Mouse (Mus musculus) heart, embryonic 15.5 days (tissue): ENCODE data around the gene Sema3b. TPM values are rescaled to one million over a fixed set of nuclear protein-coding genes. Genes with fewer than 3 reads are reported as not detected.

Source experiments
- ATAC-seq: fragments of 200-750 bp; cut with Nextera tagmentation; replicated peaks from 2 replicates; pipeline ENCODE4 v1.8.0; 2017; ENCODE audit warnings: low read depth, moderate TSS enrichment; ENCODE audit not compliant: insufficient number of reproducible peaks, insufficient read depth, low FRiP score
- H3K27ac ChIP-seq: fragments of 300-500 bp; sonication (generic); 2 replicates; pipeline ENCODE4 v1.5.1; 2015; ENCODE audit warnings: mild to moderate bottlenecking, inconsistent platforms
- H3K27me3 ChIP-seq: fragments of 300-500 bp; sonication (generic); 2 replicates; pipeline ENCODE4 v1.6.1; 2015; ENCODE audit warnings: inconsistent platforms
- H3K36me3 ChIP-seq: fragments of 300-500 bp; sonication (generic); 2 replicates; pipeline ENCODE4 v1.6.1; 2015; ENCODE audit warnings: mild to moderate bottlenecking, inconsistent platforms
- H3K4me1 ChIP-seq: fragments of 300-500 bp; sonication (generic); replicated peaks from 2 replicates; pipeline ENCODE4 v1.6.1; 2015; ENCODE audit warnings: inconsistent platforms
- H3K4me2 ChIP-seq: fragments of 300-500 bp; sonication (generic); 2 replicates; pipeline ENCODE4 v1.6.1; 2015; ENCODE audit warnings: inconsistent platforms, mild to moderate bottlenecking, moderate library complexity
- H3K4me3 ChIP-seq: fragments of 300-500 bp; sonication (generic); 2 replicates; pipeline ENCODE4 v1.5.1; 2015; ENCODE audit warnings: mild to moderate bottlenecking, inconsistent platforms
- H3K9ac ChIP-seq: fragments of 300-500 bp; sonication (generic); 2 replicates; pipeline ENCODE4 v1.6.1; 2015; ENCODE audit warnings: mild to moderate bottlenecking, inconsistent platforms
- H3K9me3 ChIP-seq: fragments of 300-500 bp; sonication (generic); replicated peaks from 2 replicates; pipeline ENCODE4 v1.6.1; 2016; ENCODE audit warnings: inconsistent platforms
- WGBS: fragments of 180-500 bp; shearing (Covaris S2); methylation state at CpG from one replicate; pipeline ENCODE4 v1.1.7; 2015; ENCODE audit warnings: mixed read lengths; 5-methylcytosine and 5-hydroxymethylcytosine counted together
- polyA plus RNA-seq: library from polyadenylated mRNA; unstranded; fragments of >200 nt; fragmentation: Nextera tagmentation; extraction: Ambion mirVana; gene quantifications from 2 replicates; pipeline ENCODE4 v1.2.1, GENCODE M21; 2015

Gene Sema3b
- polyA plus RNA-seq, 1 experiment from 2014 or later, result 9.7 TPM

DNA sequence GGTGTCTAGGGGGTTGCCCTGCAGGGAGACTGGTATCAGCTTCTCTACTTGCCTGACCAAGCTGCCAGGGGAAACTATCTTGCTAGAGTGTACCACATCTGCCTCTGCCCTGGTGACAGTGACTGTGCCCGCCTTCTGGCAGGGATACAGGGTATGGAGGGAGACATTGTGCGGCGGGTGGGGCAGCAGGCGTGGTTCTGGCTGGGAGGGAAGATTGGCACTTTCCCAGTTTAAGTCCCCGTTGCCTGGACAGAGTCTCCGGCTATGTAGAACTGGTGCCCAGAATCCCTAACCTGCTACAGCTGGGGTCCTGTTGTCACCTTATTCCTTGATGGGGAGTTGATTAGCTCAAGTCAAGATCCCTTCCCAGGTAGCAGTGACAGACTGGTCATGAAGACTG is 23.4 kb upstream of the Sema3b start:
- Histone ChIP-seq H3K4me2 (peak overlapping the region; percentile 94), H3K9me3 (no peaks in the 10 kb centered on the region), H3K27ac (peak overlapping the region; percentile 89), H3K9ac (peak overlapping the region; percentile 100), H3K4me3 (peak overlapping the region; percentile 94), H3K27me3 (no peaks in the 10 kb centered on the region), H3K36me3 (no peaks in the 10 kb centered on the region), H3K4me1 (peaks cover 75% of the 10 kb centered on the region)
- 48% methylated on average over 6 of the region's 6 CpGs for WGBS
- ATAC-seq, result no peak

DNA sequence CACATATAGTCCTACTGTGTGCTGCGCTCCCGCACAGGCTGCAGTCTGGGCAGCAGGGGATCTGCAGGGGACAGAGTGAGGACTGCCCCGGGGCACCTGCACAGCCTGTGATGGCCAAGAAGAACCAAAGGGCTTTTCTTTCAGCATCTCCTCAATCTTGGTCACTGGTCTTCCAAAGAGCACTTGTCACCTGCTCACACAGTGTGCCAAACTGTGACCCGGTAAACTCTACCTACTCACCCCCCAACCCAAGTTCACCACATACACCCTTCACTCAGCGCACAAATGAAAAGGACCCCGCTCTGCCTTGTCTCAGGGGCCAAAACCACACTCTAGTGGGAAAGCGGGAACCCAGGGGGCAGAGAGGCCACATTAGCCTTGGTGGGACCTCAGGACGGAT is 22.8 kb upstream of the Sema3b start:
- peaks cover 75% of the 10 kb centered on the region for H3K4me1 ChIP-seq
- 93% methylated on average over 8 of the region's 8 CpGs for WGBS
- no peak for ATAC-seq
- peak overlapping the region; percentile 89 for H3K27ac ChIP-seq
- no peaks in the 10 kb centered on the region for H3K27me3 ChIP-seq
- peak overlapping the region; percentile 94; the same call in 1 of the 2 replicates for H3K4me3 ChIP-seq
- H3K9me3 ChIP-seq, result no peaks in the 10 kb centered on the region
- peak overlapping the region; percentile 100; the same call in 1 of the 2 replicates for H3K9ac ChIP-seq
- no peaks in the 10 kb centered on the region for H3K36me3 ChIP-seq
- peak overlapping the region; percentile 94 for H3K4me2 ChIP-seq

DNA sequence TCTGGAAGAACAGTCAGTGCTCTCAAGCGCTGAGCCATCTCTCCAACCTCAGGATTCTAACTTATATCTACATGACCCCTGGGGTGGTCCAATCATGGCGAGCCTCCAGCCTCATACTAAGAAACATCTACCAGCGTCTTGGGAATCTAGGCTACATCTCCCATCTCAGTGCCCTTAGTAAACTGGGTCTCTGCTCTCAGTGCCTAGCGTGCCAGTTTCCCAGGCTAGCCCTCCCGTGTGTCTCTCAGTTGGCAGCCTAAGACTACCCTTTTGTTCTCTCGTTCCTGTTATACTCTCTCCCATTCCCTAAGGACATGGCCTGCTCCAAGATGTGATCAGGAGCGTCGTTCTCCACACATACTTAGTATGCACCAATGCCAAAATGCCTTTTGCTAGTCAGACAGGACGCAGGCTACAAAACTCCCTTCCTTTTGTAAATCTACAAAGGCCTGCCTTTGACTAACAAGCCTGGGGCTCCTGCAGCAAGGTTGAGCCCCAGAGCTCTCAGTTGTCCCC is 22.3 kb upstream of the Sema3b start:
- no peak for ATAC-seq
- 73% methylated on average over 9 of the region's 9 CpGs for WGBS
- Histone ChIP-seq H3K27me3 (no peaks in the 10 kb centered on the region), H3K9ac (no peak overlapping the region), H3K9me3 (no peaks in the 10 kb centered on the region), H3K27ac (peak overlapping the region; percentile 89), H3K4me1 (peaks cover 77% of the 10 kb centered on the region), H3K4me2 (peak overlapping the region; percentile 94), H3K4me3 (peak overlapping the region; percentile 94; the same call in 1 of the 2 replicates), H3K36me3 (no peaks in the 10 kb centered on the region)

DNA sequence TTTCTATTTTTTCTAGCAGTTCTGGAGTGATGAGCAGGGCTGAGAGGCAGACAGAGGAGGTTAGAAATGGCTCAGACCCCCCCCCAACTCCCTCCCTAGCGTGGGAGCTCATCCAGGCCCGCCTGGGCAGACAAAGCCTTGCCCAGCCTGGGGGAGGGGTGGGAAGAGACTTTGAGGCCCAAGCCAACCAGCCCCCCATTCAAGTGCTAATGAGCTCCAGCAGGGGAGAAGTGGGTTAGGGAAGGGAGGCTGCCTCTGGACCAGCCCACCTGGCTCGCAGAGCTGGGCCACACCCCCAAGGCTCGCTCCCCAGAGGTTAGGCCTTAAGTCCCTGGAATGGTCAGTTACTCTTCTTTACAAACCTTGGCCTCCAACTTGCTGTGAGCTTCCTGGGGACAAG is 21.5 kb upstream of the Sema3b start:
- no peak for ATAC-seq
- H3K9me3 ChIP-seq, result no peaks in the 10 kb centered on the region
- WGBS, result 24% methylated on average over 4 of the region's 4 CpGs
- H3K36me3 ChIP-seq, result peaks cover 1% of the 10 kb centered on the region; the same call in 1 of the 2 replicates
- H3K4me1 ChIP-seq, result peaks cover 79% of the 10 kb centered on the region
- 0 out of 2 replicates have a peak overlapping the region, but pooled peaks have one; percentile 2 for H3K4me3 ChIP-seq
- H3K27ac ChIP-seq, result peak overlapping the region; percentile 89
- peak overlapping the region; percentile 94 for H3K4me2 ChIP-seq
- H3K27me3 ChIP-seq, result no peaks in the 10 kb centered on the region
- H3K9ac ChIP-seq, result peak overlapping the region; percentile 32; the same call in 1 of the 2 replicates

DNA sequence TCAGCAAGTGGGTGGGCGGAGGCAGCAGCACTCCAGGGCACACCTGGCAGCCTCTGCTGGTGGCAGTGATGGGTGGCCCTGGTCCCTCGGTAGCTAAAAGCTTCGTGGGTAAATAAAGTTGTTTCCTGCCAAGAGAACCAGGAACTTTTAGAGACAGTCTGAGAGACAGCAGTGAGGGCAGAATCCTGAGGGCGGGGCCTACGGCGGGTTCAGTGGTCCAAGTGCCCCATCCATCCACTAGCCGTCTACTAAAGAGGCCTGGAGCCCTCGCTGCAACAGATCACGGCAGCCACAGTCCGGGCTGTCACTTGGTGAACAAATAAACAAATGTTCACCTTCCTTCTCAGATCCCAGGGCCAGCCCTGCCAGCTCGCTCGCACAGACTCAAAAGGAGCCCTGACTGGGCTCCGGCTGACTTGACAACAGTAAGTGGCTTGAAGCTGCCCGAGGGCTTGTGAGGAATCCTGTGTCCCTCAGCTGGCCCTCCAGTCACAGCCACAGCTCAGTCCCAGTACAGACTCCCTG is 20.9 kb upstream of the Sema3b start:
- Histone ChIP-seq H3K9me3 (no peaks in the 10 kb centered on the region), H3K4me2 (peak overlapping the region; percentile 94), H3K27ac (peak overlapping the region; percentile 89), H3K9ac (peak overlapping the region; percentile 32), H3K4me3 (0 out of 2 replicates have a peak overlapping the region, but pooled peaks have one; percentile 2), H3K4me1 (peaks cover 83% of the 10 kb centered on the region), H3K36me3 (peaks cover 6% of the 10 kb centered on the region; the same call in 1 of the 2 replicates), H3K27me3 (no peaks in the 10 kb centered on the region)
- no peak for ATAC-seq
- 28% methylated on average over 14 of the region's 14 CpGs for WGBS

DNA sequence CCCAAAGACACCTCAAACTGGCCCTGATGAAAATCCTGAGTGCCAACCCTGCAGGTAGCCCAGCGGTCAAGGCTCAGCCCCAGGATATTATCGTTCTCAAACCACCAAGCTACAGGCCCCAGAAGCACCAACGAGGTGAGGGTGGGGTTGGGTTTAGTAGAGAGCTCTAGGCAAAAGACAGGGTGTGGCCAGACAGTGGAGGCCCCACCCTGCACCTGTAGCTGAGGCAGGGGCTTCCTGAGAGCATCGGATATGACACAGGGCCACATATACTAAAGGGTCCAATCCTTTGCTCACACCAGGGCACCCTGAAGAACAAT is 20.3 kb upstream of the Sema3b start:
- ATAC-seq, result no peak
- no peaks in the 10 kb centered on the region for H3K9me3 ChIP-seq
- no peaks in the 10 kb centered on the region for H3K27me3 ChIP-seq
- H3K4me2 ChIP-seq, result peak overlapping the region; percentile 94
- peaks cover 89% of the 10 kb centered on the region for H3K4me1 ChIP-seq
- 40% methylated on average over 4 of the region's 4 CpGs for WGBS
- peak overlapping the region; percentile 89 for H3K27ac ChIP-seq
- H3K4me3 ChIP-seq, result peak overlapping the region; percentile 9; the same call in 1 of the 2 replicates
- H3K9ac ChIP-seq, result 0 out of 2 replicates have a peak overlapping the region, but pooled peaks have one; percentile 13
- peaks cover 6% of the 10 kb centered on the region; the same call in 1 of the 2 replicates for H3K36me3 ChIP-seq

DNA sequence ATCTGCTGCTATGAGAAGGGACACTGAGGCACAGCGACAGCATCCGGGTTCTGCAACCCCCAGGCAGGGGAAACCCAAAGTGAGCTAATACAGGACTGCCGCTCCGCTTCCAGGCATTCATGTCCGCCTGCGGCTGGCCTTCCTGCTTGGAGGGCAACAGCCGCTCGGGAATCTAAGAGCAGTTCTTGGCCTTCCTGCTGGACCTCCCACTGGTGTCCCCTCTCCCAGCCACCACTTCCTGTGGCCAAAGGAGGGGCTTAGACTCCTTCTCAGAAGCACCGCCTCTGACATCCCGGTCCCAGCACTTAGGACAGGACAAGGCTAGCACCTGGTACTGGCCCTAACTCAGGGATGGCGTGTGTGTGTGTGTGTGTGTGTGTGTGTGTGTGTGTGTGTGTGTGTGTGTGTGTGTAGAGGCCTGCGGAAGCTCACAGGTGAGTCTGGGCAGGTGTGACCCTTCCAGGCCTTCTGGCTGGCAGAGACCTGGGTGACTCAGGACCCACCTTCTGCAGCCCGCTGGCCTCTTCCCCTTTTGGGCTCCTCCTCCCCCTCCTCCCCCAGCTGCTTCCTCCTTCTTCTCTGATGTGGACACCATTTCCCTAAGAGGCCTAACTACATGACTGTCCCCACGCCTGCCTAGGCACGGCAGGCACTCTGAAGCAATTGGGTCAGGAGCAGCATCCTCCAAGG is 19.8 kb upstream of the Sema3b start:
- peaks cover 94% of the 10 kb centered on the region for H3K4me1 ChIP-seq
- no peaks in the 10 kb centered on the region for H3K27me3 ChIP-seq
- ATAC-seq, result peak; percentile 32; the same call in 1 of the 2 replicates
- H3K9me3 ChIP-seq, result no peaks in the 10 kb centered on the region
- peak overlapping the region; percentile 94 for H3K4me2 ChIP-seq
- peak overlapping the region; percentile 89 for H3K27ac ChIP-seq
- H3K4me3 ChIP-seq, result peak overlapping the region; percentile 12
- 48% methylated on average over 15 of the region's 15 CpGs for WGBS
- peaks cover 6% of the 10 kb centered on the region; the same call in 1 of the 2 replicates for H3K36me3 ChIP-seq
- peak overlapping the region; percentile 18; the same call in 1 of the 2 replicates for H3K9ac ChIP-seq

DNA sequence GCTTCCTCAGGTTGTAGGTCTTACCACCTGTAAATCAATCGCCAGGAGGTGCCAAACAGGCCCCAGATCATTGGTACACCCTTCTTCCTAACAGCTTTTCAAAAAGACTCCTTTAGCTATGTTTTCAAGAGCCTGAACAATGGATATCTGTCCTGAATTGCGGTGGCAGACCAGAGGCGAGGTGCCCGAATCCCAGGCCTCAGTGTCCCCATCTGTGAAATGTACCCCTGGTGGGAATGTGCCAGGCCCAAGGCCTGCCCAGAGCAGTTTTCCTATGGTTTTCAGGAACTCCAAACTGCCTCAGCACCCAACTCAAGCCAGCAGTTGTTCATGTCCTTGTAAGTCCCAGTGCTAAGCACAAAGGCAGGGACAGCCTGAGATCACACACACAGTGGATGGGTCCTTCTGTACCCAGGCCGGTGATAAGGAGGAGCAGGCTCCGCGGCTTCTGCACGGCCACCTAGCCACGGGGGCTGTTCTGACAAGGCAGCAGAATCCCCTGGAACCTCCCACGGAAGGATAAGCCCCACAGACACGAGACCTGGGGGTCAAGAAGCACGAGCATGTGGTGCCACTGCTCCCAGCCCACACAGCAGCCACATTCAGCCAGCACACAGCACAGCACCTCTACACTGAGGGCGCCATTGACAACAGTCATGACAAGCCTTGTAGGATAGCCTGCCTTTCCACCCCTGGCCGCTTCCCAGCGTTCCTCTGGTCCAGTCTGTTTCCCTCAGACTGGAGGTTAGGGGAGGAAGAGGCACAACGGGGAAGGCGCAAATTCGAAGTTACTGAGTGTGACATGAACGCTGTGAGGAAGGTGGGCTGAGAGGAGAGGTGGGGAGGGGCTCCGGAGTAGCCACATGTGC is 18.6 kb upstream of the Sema3b start:
- peaks cover 13% of the 10 kb centered on the region; the same call in 1 of the 2 replicates for H3K36me3 ChIP-seq
- no peaks in the 10 kb centered on the region for H3K27me3 ChIP-seq
- peak overlapping the region; percentile 94 for H3K4me2 ChIP-seq
- 32% methylated on average over 20 of the region's 20 CpGs for WGBS
- H3K4me1 ChIP-seq, result peaks cover 94% of the 10 kb centered on the region
- no peaks in the 10 kb centered on the region for H3K9me3 ChIP-seq
- ATAC-seq, result no peak
- peak overlapping the region; percentile 89 for H3K27ac ChIP-seq
- peak overlapping the region; percentile 44 for H3K9ac ChIP-seq
- H3K4me3 ChIP-seq, result no peak overlapping the region; the same call in 1 of the 2 replicates

DNA sequence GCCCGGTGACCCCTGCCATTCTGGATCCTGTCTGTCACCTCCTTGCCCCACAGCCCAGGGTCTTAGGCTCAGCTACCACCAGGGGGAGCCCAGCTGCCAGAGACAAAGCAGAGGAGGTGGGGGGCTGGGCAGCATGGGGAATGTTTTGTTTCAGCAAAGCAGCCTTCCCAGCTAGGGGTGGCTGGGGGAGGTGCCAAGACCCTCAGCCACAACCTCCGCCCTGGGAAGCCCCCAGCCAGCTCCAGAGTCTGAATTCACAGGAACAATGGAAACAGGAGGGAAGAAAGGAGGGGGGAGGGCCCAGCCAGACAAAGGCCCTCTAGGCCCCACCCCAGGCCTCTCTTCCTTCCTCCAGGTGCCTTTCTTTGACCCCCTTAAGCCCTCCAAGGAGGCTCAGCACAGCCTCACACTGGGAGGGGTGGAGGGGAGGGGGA is 17.8 kb upstream of the Sema3b start:
- Histone ChIP-seq H3K9ac (peak overlapping the region; percentile 44), H3K4me3 (peak overlapping the region; percentile 13), H3K27ac (peak overlapping the region; percentile 89), H3K4me1 (peaks cover 90% of the 10 kb centered on the region), H3K4me2 (peak overlapping the region; percentile 94), H3K27me3 (no peaks in the 10 kb centered on the region), H3K36me3 (peaks cover 19% of the 10 kb centered on the region), H3K9me3 (no peaks in the 10 kb centered on the region)
- WGBS, result 6% methylated on average over 2 of the region's 2 CpGs
- ATAC-seq, result peak; percentile 59

DNA sequence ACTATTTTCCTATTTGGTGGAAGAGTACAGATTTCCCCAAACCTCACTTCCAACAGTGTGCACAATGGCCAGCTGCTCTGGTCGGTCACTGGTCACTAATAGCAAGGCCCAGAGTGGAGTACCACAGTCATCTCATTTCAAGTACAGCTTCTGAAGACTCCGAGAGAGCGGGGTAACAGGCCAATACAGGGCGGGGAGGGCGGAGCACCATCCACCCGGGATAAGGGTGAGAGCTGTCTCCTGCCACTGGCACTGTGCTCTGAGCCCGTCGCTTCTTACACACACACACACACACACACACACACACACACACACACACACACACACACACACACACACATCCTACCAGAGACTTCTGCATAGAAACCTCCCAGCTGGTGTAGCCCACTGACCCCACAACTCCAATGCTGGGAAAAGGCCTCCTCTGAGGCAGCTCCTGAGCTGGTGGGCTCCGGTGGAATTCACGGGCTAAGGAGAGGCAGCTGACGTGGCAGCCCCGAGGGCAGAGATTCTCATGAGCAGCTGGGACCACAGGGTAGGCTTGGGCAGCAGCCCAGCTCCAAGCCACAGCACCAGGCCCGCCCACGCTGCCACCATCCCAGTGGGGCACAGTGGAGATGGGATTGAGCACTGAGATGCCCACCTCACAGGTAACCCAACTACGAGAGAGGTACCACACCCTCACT is 17.3 kb upstream of the Sema3b start:
- Histone ChIP-seq H3K27ac (peak overlapping the region; percentile 89), H3K4me2 (peak overlapping the region; percentile 94), H3K27me3 (no peaks in the 10 kb centered on the region), H3K4me3 (peak overlapping the region; percentile 13), H3K9me3 (no peaks in the 10 kb centered on the region), H3K9ac (peak overlapping the region; percentile 44), H3K36me3 (peaks cover 20% of the 10 kb centered on the region), H3K4me1 (peaks cover 90% of the 10 kb centered on the region)
- 47% methylated on average over 15 of the region's 15 CpGs for WGBS
- no peak; the same call in 1 of the 2 replicates for ATAC-seq
